Mouse (Mus musculus) thymus, postnatal 4 days (tissue): Measurements from ENCODE around the gene Tm9sf3.

Source experiments
- DNase-seq: peaks from one replicate; pipeline ENCODE4 v3.0.0; 2021

The Tm9sf3 gene

GRCm38 (mm10) chr19:41164447-41165095 lies 99.2 kb downstream of the Tm9sf3 start:
- DNase-seq: no peak
